ENCODE assay signal across 21 mouse cellular contexts in the genomic region with DNA sequence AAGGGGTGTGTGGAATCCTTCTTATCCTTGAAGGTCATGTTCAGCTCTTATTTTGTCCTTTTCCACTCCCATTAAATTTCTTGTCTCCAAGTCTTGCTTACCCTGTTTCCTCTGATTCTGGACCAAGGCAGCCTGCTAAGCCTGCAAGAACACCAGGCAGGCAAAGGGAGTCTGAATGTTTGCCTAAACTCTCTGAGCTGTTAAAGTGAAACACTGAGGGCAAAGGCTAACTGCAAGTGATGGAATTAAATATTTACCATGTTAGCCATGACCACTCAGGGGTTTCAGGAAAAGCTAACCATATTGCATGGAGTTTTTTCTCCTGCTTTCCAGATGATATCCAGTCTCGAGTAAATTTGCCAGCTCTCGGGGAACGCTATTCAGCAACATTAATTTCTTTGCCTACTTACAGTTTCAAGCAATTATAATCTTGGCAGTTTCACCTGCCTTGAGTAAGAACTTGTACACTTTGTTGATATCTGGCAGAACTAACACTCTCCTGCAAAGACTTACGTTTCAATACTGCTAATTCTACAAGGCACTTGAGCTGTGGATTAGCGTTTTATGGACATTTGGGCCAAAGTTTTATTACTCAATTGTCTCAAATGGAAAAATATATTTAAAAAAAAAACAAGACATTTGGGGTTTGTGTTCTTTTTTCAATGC.
DNase-seq lines count a peak whose midpoint lies in the region; ATAC-seq lines count a peak whose summit lies in the region.
"Had no signal": no experiment of that assay in that cellular context is flagged by ENCODE, and none has a peak within 500 bp of the region (broad histone marks: within the 10 kb centered on the region; RNA-seq: fewer than 3 reads in every experiment).

No protein-coding gene starts in this region.

- H3K9ac ChIP-seq in lung, embryonic 16.5 days (ENCODE audit: low read length): no peak overlapping the region
- no peak overlapping the region for H3K9ac ChIP-seq in liver, embryonic 13.5 days
- H3K9ac ChIP-seq: embryonic facial prominence, embryonic 15.5 days; hindbrain, embryonic 14.5 days had no signal

- no peak for DNase-seq in lung, postnatal 4 days
- peak; percentile 93 for DNase-seq in kidney, adult 9 months
- DNase-seq in liver, embryonic 13.5 days: no peak
- peak; percentile 65 for DNase-seq in yolk sac, embryonic 10.5 days (ENCODE audit: low spot score)
- DNase-seq in frontal cortex, adult 2 months (ENCODE audit: extremely low spot score in 1 of 2, low spot score in 1 of 2): no peak
- DNase-seq in spleen, adult 18-20 months: no peak
- DNase-seq: adrenal gland, adult 8-10 months; cerebellum, postnatal 36 days; gastrocnemius, postnatal 10 days; layer of hippocampus, adult 9-11 months; right cerebral cortex, postnatal 4 days had no signal

- no peak overlapping the region for H3K4me3 ChIP-seq in lung, embryonic 16.5 days (ENCODE audit: low read length)
- H3K4me3 ChIP-seq in liver, embryonic 13.5 days (replicated peaks): no peak overlapping the region
- H3K4me3 ChIP-seq: embryonic facial prominence, embryonic 15.5 days; limb, embryonic 10.5 days; megakaryocyte, embryonic 14.5 days; myocyte had no signal

- H3K4me2 ChIP-seq in lung, embryonic 16.5 days (ENCODE audit: low read depth, low read length): no peak overlapping the region
- H3K4me2 ChIP-seq in liver, embryonic 13.5 days: peak overlapping the region; percentile 23; the same call in 1 of the 2 replicates
- H3K4me2 ChIP-seq: embryonic facial prominence, embryonic 15.5 days; hindbrain, embryonic 14.5 days had no signal

- 51% methylated on average over 5 of the region's 5 CpGs for WGBS in lung, embryonic 16.5 days
- 66% methylated on average over 5 of the region's 5 CpGs for WGBS in liver, embryonic 13.5 days (ENCODE audit: insufficient replicate concordance)

- no peak overlapping the region for H3K27ac ChIP-seq in lung, embryonic 16.5 days (ENCODE audit: low read length)
- H3K27ac ChIP-seq in liver, embryonic 13.5 days: no peak overlapping the region
- H3K27ac ChIP-seq: embryonic facial prominence, embryonic 15.5 days; hindbrain, embryonic 14.5 days; limb, embryonic 10.5 days had no signal

- no peaks in the 10 kb centered on the region for H3K9me3 ChIP-seq in lung, embryonic 16.5 days (ENCODE audit: control insufficient read depth, low read length)
- H3K9me3 ChIP-seq in liver, embryonic 13.5 days (replicated peaks): no peaks in the 10 kb centered on the region
- H3K9me3 ChIP-seq: embryonic facial prominence, embryonic 15.5 days; limb, embryonic 10.5 days; megakaryocyte, embryonic 14.5 days had no signal

- peaks cover 6% of the 10 kb centered on the region; the same call in 1 of the 2 replicates for H3K4me1 ChIP-seq in lung, embryonic 16.5 days (replicated peaks; ENCODE audit: control insufficient read depth, insufficient read depth, low read length)
- 0 out of 2 replicates have a peak, but pooled peaks cover 4% of the 10 kb centered on the region for H3K4me1 ChIP-seq in liver, embryonic 13.5 days (replicated peaks)
- H3K4me1 ChIP-seq: embryonic facial prominence, embryonic 15.5 days had no signal

- peak; percentile 81 for ATAC-seq in lung, embryonic 16.5 days (ENCODE audit: low read depth)
- no peak for ATAC-seq in liver, embryonic 13.5 days (ENCODE audit: low read depth)
- ATAC-seq in cerebellum, adult (ENCODE audit: insufficient number of reproducible peaks, low FRiP score, low TSS enrichment): no peak
- ATAC-seq: CD4-positive, CD25-positive, alpha-beta regulatory T cell, adult 4 months; forebrain, embryonic 16.5 days; Patski had no signal

- no peaks in the 10 kb centered on the region for H3K36me3 ChIP-seq in lung, embryonic 16.5 days (ENCODE audit: control insufficient read depth, insufficient read depth, low read length)
- H3K36me3 ChIP-seq in liver, embryonic 13.5 days: no peaks in the 10 kb centered on the region
- H3K36me3 ChIP-seq: embryonic facial prominence, embryonic 15.5 days; limb, embryonic 10.5 days had no signal

- peaks cover 2% of the 10 kb centered on the region for H3K27me3 ChIP-seq in lung, embryonic 16.5 days (ENCODE audit: control insufficient read depth, insufficient read depth, low read depth, low read length)
- no peaks in the 10 kb centered on the region for H3K27me3 ChIP-seq in liver, embryonic 13.5 days
- H3K27me3 ChIP-seq: embryonic facial prominence, embryonic 15.5 days; megakaryocyte, embryonic 14.5 days had no signal

Comparison
In these comparisons a context has a peak if more than half of its experiments do, and no peak if none do; other contexts are left out.
1. DNase-seq: peak in kidney, adult 9 months (single experiment) and yolk sac, embryonic 10.5 days (single experiment); none in lung, postnatal 4 days (0 of 2), liver, embryonic 13.5 days (single experiment), frontal cortex, adult 2 months (0 of 2) and spleen, adult 18-20 months (0 of 2).